12 mouse cellular contexts compared by ENCODE assay signal in the genomic region with DNA sequence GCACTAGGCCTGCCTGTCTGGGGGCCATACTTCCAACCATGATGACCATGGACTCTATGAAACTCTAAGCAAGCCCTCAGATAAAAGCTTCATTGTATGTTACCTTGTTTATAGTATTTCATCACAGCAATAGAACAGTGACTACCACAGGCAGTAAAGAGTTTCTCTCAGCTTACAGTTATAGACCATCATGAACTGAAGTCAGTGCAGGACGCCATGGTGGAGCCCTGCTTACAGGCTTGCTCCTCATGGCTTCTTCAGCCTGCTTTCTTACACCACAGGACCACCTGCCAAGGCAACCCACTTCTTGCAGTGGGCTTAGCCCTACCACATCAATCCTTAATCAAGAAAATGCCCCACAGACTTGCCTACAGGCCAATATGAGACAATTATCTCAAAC. TPM values are rescaled to one million over a fixed set of nuclear protein-coding genes. Genes with fewer than 3 reads are reported as not detected.
DNase-seq lines count a peak whose midpoint lies in the region; TF ChIP-seq lines count a peak whose summit lies in the region.
"Not testable (repeated sequence)": the region's sequence is repeated elsewhere in the genome, so short reads cannot be mapped to it uniquely, and the experiment has no call there.
"Had no signal": no experiment of that assay in that cellular context is flagged by ENCODE, and none has a peak within 500 bp of the region (broad histone marks: within the 10 kb centered on the region; RNA-seq: fewer than 3 reads in every experiment).

No protein-coding gene starts in this region.

- WGBS in lung, adult 2 months: 40% methylated on average over 1 of the region's 1 CpGs

- H3K4me1 ChIP-seq in lung, adult 2 months (ENCODE audit: control insufficient read depth, insufficient read depth, low read length): not testable (repeated sequence)

- TF ChIP-seq POLR2A in lung, adult 2 months (IDR thresholded peaks at IDR 0.05; ENCODE audit: borderline replicate concordance, extremely low read depth, low read depth, low read length): not testable (repeated sequence)

- H3K4me3 ChIP-seq in lung, adult 2 months (replicated peaks; ENCODE audit: extremely low read depth, low read depth, low read length): not testable (repeated sequence)

- TF ChIP-seq CTCF in lung, adult 2 months (IDR thresholded peaks at IDR 0.05; ENCODE audit: insufficient read depth, low read length): not testable (repeated sequence)

- peak; percentile 10 for DNase-seq in cerebellum, adult 11-12 months
- peak; percentile 94 for DNase-seq in heart, adult 11 months
- DNase-seq in lung, adult 2 months: peak; percentile 7
- DNase-seq in urinary bladder, adult 2 months (ENCODE audit: low spot score): peak; percentile 25

RNA-seq across cellular contexts. Expression of a gene that starts 41.1 kb away (rescaled TPM):
- polyA plus RNA-seq in lung, adult 2 months (2012; rRNA removed): not detected in 2 replicates
- polyA plus RNA-seq in urinary bladder, adult 2 months (2012; rRNA removed): not detected in 2 replicates
- polyA plus RNA-seq: activated CD4-positive, CD25-positive, alpha-beta regulatory T cell, adult 4 months; adrenal gland, adult 2 months; brain, embryonic 14.5 days; C2C12; CD4-positive, CD25-positive, alpha-beta regulatory T cell, adult 4 months; cerebellum, adult 2 months; G1E; Patski had no signal

RNA-seq across cellular contexts. Expression of a gene that starts 51.5 kb away (rescaled TPM):
- not detected in 2 replicates for polyA plus RNA-seq in lung, adult 2 months (2012; rRNA removed)
- not detected in 2 replicates for polyA plus RNA-seq in urinary bladder, adult 2 months (2012; rRNA removed)
- polyA plus RNA-seq: activated CD4-positive, CD25-positive, alpha-beta regulatory T cell, adult 4 months; adrenal gland, adult 2 months; brain, embryonic 14.5 days; C2C12; CD4-positive, CD25-positive, alpha-beta regulatory T cell, adult 4 months; cerebellum, adult 2 months; G1E; Patski had no signal

Comparison
In these comparisons a context has a peak if more than half of its experiments do, and no peak if none do; other contexts are left out.
1. DNase-seq: peak in every context shown above with its lines; median percentile 94 in heart, adult 11 months; 25 in urinary bladder, adult 2 months; 10 in cerebellum, adult 11-12 months; 7 in lung, adult 2 months.